Mouse (Mus musculus): ENCODE results near the gene Ahcyl1. TPM values are rescaled to one million over a fixed set of nuclear protein-coding genes. Genes with fewer than 3 reads are reported as not detected.

Ahcyl1 gene
- total and polyA plus RNA-seq, 3 experiments: 31.3 to 83.4 (median 32.5) TPM

DNA sequence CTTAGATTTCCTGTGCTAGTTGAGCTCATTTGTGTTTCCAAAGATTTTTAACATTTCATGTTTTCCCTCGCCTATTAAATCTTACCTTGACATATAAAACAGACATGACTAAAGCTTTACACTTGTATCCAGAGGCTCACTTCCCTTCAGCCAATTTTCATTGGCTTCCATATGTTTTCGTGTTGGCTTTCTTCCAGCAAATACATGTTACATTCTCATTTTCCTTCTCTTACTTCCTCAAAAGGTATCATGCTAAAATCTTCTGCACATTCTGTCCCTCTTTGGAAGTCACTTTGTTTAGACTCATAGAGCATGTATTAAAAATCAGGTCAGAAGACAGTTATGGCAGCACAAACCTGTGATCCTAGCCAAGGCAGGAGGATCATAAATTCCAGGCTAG, 10.7 kb downstream of the Ahcyl1 start:
- DNase-seq (ENCODE audit: extremely low read depth): no peak
- Histone ChIP-seq H3K9me3 (replicated peaks; ENCODE audit: low read length) (no peaks in the 10 kb centered on the region), H3K27me3 (replicated peaks) (no peaks in the 10 kb centered on the region), H3K4me1 (ENCODE audit: control insufficient read depth in 1 of 2, insufficient read depth in 2 of 2) (peaks cover 10 to 94% of the 10 kb centered on the region in 2 experiments), H3K79me2 (replicated peaks; ENCODE audit: control insufficient read depth, extremely low read depth, insufficient read depth, poor library complexity, severe bottlenecking) (peaks cover 31% of the 10 kb centered on the region), H3K4me3 (replicated peaks in 1 of 3; ENCODE audit: low read depth in 2 of 3, low read length in 2 of 3, poor library complexity in 1 of 3) (no peak overlapping the region), H3K27ac (ENCODE audit: insufficient read depth, low read depth) (no peak overlapping the region), H3K36me3 (replicated peaks in 1 of 2; ENCODE audit: control insufficient read depth in 1 of 2, insufficient read depth in 1 of 2, low read length in 1 of 2) (peaks cover 3 to 16% of the 10 kb centered on the region in 2 experiments), H3K9ac (ENCODE audit: insufficient read depth, low read depth) (no peak overlapping the region), H3K4me2 (ENCODE audit: insufficient read depth, low read depth, poor library complexity, severe bottlenecking) (no peak overlapping the region)
- TF ChIP-seq IRF4 (IDR thresholded peaks at IDR 0.05; ENCODE audit: low read depth, low read length) (no peak), JUN (IDR thresholded peaks at IDR 0.05; ENCODE audit: insufficient read depth, low read depth, low read length) (no peak), MAFK (IDR thresholded peaks at IDR 0.05; ENCODE audit: insufficient replicate concordance, low read length) (no peak), NRF1 (IDR thresholded peaks at IDR 0.05; ENCODE audit: low read depth, low read length) (no peak), MAX (IDR thresholded peaks at IDR 0.05; ENCODE audit: low read length) (no peak), ELF1 (IDR thresholded peaks at IDR 0.05; ENCODE audit: low read depth, low read length) (no peak), ZMIZ1 (IDR thresholded peaks at IDR 0.05; ENCODE audit: low read depth, low read length) (no peak), POLR2A (IDR thresholded peaks at IDR 0.05; ENCODE audit: low read depth, low read length) (no peak), TBP (conservative IDR thresholded peaks at IDR 0.05; ENCODE audit: low read depth, low read length) (no peak), TCF12 (IDR thresholded peaks at IDR 0.05; ENCODE audit: low read depth, low read length) (no peak), UBTF (IDR thresholded peaks at IDR 0.05; ENCODE audit: low read depth, low read length) (no peak), CHD1 (IDR thresholded peaks at IDR 0.05; ENCODE audit: low read depth, low read length) (no peak), PAX5 (IDR thresholded peaks at IDR 0.05; ENCODE audit: low read length) (no peak), HCFC1 (IDR thresholded peaks at IDR 0.05; ENCODE audit: low read depth, low read length) (no peak), EP300 (IDR thresholded peaks at IDR 0.05; ENCODE audit: low read length) (no peak), KAT2A (IDR thresholded peaks at IDR 0.05; ENCODE audit: insufficient replicate concordance, low read length) (no peak), MAZ (IDR thresholded peaks at IDR 0.05; ENCODE audit: low read depth, low read length) (no peak), ZNF384 (IDR thresholded peaks at IDR 0.05; ENCODE audit: low read depth, low read length) (no peak)
- dilution Hi-C loops (cut with MboI; ENCODE audit: extremely low pct_ligation_motif_present, extremely low pct_unique_long_range_greater_than_20kb, low sequenced_read_pairs) (no loop called here), in situ Hi-C loops (cut with MboI; ENCODE audit: low pct_ligation_motif_present, low pct_unique_long_range_greater_than_20kb, low sequenced_read_pairs) (no loop called here)

DNA sequence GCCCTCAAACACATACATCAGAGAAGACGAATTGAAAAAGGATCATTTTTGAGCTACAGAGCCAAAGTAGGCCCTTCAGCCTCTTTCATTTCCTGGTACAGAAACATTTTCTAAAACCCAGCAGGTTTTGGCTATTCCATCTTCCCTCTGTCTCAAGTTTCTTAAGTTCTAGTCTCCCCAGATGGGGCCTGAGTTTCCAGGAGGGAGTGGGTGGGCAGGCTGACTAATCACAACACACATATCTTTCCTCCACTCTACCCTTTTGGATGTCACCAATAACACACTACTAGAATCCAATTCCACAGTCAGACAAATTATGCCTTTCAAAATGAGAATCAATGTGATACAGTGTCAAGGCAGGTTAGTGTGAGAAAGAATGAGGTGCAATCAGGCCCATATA, 12.8 kb downstream of the Ahcyl1 start:
- H3K36me3 ChIP-seq (replicated peaks in 1 of 2; ENCODE audit: control insufficient read depth in 1 of 2, insufficient read depth in 1 of 2, low read length in 1 of 2): peaks cover 3 to 18% of the 10 kb centered on the region in 2 experiments
- in situ Hi-C loops (cut with MboI; ENCODE audit: low pct_ligation_motif_present, low pct_unique_long_range_greater_than_20kb, low sequenced_read_pairs): no loop called here
- TF ChIP-seq RCOR1 (conservative IDR thresholded peaks at IDR 0.05; ENCODE audit: low read depth, low read length): no peak
- TF ChIP-seq EP300 (IDR thresholded peaks at IDR 0.05; ENCODE audit: low read length): no peak

More for the DNA sequence above, 12.8 kb downstream of the Ahcyl1 start:
- no peaks in the 10 kb centered on the region for H3K9me3 ChIP-seq (replicated peaks; ENCODE audit: low read length)
- no peak overlapping the region for H3K4me3 ChIP-seq (replicated peaks in 1 of 3; ENCODE audit: low read depth in 2 of 3, low read length in 2 of 3, poor library complexity in 1 of 3)
- H3K9ac ChIP-seq (ENCODE audit: insufficient read depth, low read depth): no peak overlapping the region
- H3K27me3 ChIP-seq (replicated peaks): no peaks in the 10 kb centered on the region
- no peak for DNase-seq (ENCODE audit: extremely low read depth)
- dilution Hi-C loops (cut with MboI; ENCODE audit: extremely low pct_ligation_motif_present, extremely low pct_unique_long_range_greater_than_20kb, low sequenced_read_pairs): no loop called here
- no peak overlapping the region for H3K4me2 ChIP-seq (ENCODE audit: insufficient read depth, low read depth, poor library complexity, severe bottlenecking)
- peaks cover 10 to 86% of the 10 kb centered on the region in 2 experiments for H3K4me1 ChIP-seq (ENCODE audit: control insufficient read depth in 1 of 2, insufficient read depth in 2 of 2)
- H3K27ac ChIP-seq (ENCODE audit: insufficient read depth, low read depth): peak overlapping the region; percentile 45; the same call in 1 of the 2 replicates
- peaks cover 34% of the 10 kb centered on the region for H3K79me2 ChIP-seq (replicated peaks; ENCODE audit: control insufficient read depth, extremely low read depth, insufficient read depth, poor library complexity, severe bottlenecking)
